Mouse (Mus musculus): Measurements from ENCODE around the gene Arfip1.

- TF ChIP-seq CTCF (IDR thresholded peaks at IDR 0.05; ENCODE audit: insufficient read depth, low read depth, low read length) (no peak), POLR2A (IDR thresholded peaks at IDR 0.05; ENCODE audit: insufficient read depth, low read depth, low read length) (no peak)
These were observed 766 bp downstream of the Arfip1 start for GRCm38 (mm10) chr3:84581696-84582022.
